Mouse (Mus musculus) intestine, embryonic 16.5 days (tissue): ENCODE measurements around the gene Rwdd1. TPM values are rescaled to one million over a fixed set of nuclear protein-coding genes. Genes with fewer than 3 reads are reported as not detected.
A peak's percentile ranks its signal among the peaks of the same experiment; 100 is the strongest.

Source experiments
- ATAC-seq: fragments of 200-750 bp; cut with Nextera tagmentation; 2 replicates; pipeline ENCODE4 v1.8.0; 2017; ENCODE audit warnings: moderate TSS enrichment, moderate library complexity
- H3K27ac ChIP-seq: fragments of 300-500 bp; sonication (generic); 2 replicates; pipeline ENCODE4 v1.5.1; 2014; ENCODE audit warnings: mild to moderate bottlenecking, low read length
- H3K27me3 ChIP-seq: fragments of 300-500 bp; sonication (generic); replicated peaks from 2 replicates; pipeline ENCODE4 v1.6.1; 2014; ENCODE audit warnings: low read length, control low read depth, mixed read lengths; ENCODE audit not compliant: control insufficient read depth, insufficient read depth
- H3K36me3 ChIP-seq: fragments of 300-500 bp; sonication (generic); 2 replicates; pipeline ENCODE4 v1.6.1; 2014; ENCODE audit warnings: low read length, control low read depth; ENCODE audit not compliant: control insufficient read depth, insufficient read depth
- H3K4me1 ChIP-seq: fragments of 300-500 bp; sonication (generic); 2 replicates; pipeline ENCODE4 v1.6.1; 2014; ENCODE audit warnings: low read length, control low read depth, mixed read lengths; ENCODE audit not compliant: control insufficient read depth, insufficient read depth
- H3K4me2 ChIP-seq: fragments of 300-500 bp; sonication (generic); 2 replicates; pipeline ENCODE4 v1.6.1; 2014; ENCODE audit warnings: low read depth, low read length, control low read depth
- H3K4me3 ChIP-seq: fragments of 300-500 bp; sonication (generic); 2 replicates; pipeline ENCODE4 v1.5.1; 2014; ENCODE audit warnings: mild to moderate bottlenecking, low read length
- H3K9ac ChIP-seq: fragments of 300-500 bp; sonication (generic); 2 replicates; pipeline ENCODE4 v1.6.1; 2014; ENCODE audit warnings: low read depth, low read length
- H3K9me3 ChIP-seq: fragments of 300-500 bp; sonication (generic); 2 replicates; pipeline ENCODE4 v1.6.1; 2016; ENCODE audit warnings: low read length, control low read depth; ENCODE audit not compliant: control insufficient read depth
- WGBS: fragments of 180-500 bp; shearing (Covaris S2); extraction: QIAGEN DNeasy Blood & Tissue Kit; methylation state at CpG from one replicate; pipeline ENCODE4 v1.1.7; 2014; 5-methylcytosine and 5-hydroxymethylcytosine counted together
- polyA plus RNA-seq: library from polyadenylated mRNA; unstranded; fragments of >200 nt; fragmentation: Nextera tagmentation; extraction: Ambion mirVana; gene quantifications from 2 replicates; pipeline ENCODE4 v1.2.1, GENCODE M21; 2015

Rwdd1 gene
- 84.4 and 95.3 TPM in 2 replicates for polyA plus RNA-seq

- H3K4me2 ChIP-seq: peak within 1 kb of the TSS; percentile 74
- H3K9ac ChIP-seq: peak within 1 kb of the TSS; percentile 87
- peak within 1 kb of the TSS; percentile 76 for H3K4me3 ChIP-seq
- H3K27ac ChIP-seq: peak within 1 kb of the TSS; percentile 94
- peaks cover 13% of the 10 kb centered on the region for H3K4me1 ChIP-seq
- no peaks in the 10 kb centered on the region for H3K36me3 ChIP-seq
- under 1% methylated on average over 82 of the region's 82 CpGs for WGBS
- H3K27me3 ChIP-seq: no peaks in the 10 kb centered on the region
- H3K9me3 ChIP-seq: no peaks in the 10 kb centered on the region
- peak; percentile 100 for ATAC-seq
Measured at GRCm38 (mm10) chr10:34019302-34020075, at the start of gene Rwdd1. Gene Rwdd1, minus strand, starts transcription at chr10:34019624.

GRCm38 (mm10) chr10:34066591-34066990 is 47.2 kb upstream of the Rwdd1 start:
- ATAC-seq: no peak
- no peaks in the 10 kb centered on the region for H3K9me3 ChIP-seq
- H3K27ac ChIP-seq: no peak overlapping the region
- no peaks in the 10 kb centered on the region for H3K36me3 ChIP-seq
- H3K4me2 ChIP-seq: no peak overlapping the region
- no peak overlapping the region for H3K4me3 ChIP-seq
- peaks cover 6% of the 10 kb centered on the region; the same call in 1 of the 2 replicates for H3K4me1 ChIP-seq
- no peaks in the 10 kb centered on the region for H3K27me3 ChIP-seq
- 39% methylated on average over 3 of the region's 3 CpGs for WGBS
- no peak overlapping the region for H3K9ac ChIP-seq

GRCm38 (mm10) chr10:34053987-34054386 is 34.6 kb upstream of the Rwdd1 start:
- no peak for ATAC-seq
- H3K36me3 ChIP-seq: no peaks in the 10 kb centered on the region
- no peak overlapping the region for H3K9ac ChIP-seq
- H3K9me3 ChIP-seq: no peaks in the 10 kb centered on the region
- H3K27ac ChIP-seq: no peak overlapping the region
- no peak overlapping the region for H3K4me3 ChIP-seq
- H3K4me1 ChIP-seq: no peaks in the 10 kb centered on the region
- H3K27me3 ChIP-seq: no peaks in the 10 kb centered on the region
- no peak overlapping the region for H3K4me2 ChIP-seq
- WGBS: 68% methylated on average over 2 of the region's 2 CpGs

DNA sequence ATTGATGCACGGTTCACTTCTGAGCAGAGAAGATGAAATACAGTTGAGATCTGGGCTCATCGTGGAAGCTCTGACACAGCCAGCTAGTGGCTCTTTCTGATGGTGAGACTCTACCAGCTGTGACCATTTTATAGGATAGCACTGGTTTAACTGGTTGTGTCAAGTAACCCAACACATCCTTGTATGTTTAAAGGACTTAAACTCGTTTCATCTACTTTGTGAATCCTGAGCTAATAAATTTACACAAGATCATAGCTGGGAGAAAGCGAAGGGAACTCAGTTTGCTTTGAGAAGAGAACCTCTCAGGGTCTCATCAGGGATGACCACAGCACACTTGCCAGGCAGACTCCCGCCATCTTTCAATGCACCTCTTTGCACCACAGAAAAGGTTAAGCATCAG is 24.8 kb upstream of the Rwdd1 start, which contains the start of gene Calhm4:
TSS of gene Calhm4 (minus strand) at position 101 of the 400 bp plus-strand sequence.
- WGBS: 79% methylated on average over 5 of the region's 5 CpGs
- no peak within 1 kb of the TSS for H3K9ac ChIP-seq

DNA sequence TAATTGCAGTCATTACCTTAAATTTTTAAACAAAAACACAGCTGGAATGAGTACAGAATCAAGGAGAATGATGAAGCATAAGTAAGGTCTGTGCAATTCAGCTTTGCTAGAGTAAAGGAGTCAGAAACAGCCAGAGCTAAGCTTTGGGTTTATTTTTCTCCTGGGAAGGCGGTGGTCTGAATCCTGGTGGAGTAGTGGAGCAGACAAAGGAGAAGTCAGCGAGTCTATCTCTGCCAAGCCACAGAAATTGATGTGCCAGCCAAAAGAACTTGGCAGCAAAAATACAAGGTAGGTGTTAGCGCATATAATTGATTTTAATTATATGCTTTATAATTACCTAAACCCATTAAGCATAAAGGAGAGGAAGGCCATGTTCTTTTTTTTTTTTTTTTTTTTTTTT is 18.0 kb upstream of the Rwdd1 start, which contains the start of gene Trappc3l:
TSS of gene Trappc3l (plus strand) at position 197 of the 400 bp plus-strand sequence.
- WGBS: 73% methylated on average over 3 of the region's 3 CpGs
- no peak within 1 kb of the TSS for H3K4me2 ChIP-seq
- H3K27ac ChIP-seq: no peak within 1 kb of the TSS
- H3K9ac ChIP-seq: no peak within 1 kb of the TSS
- no peak within 1 kb of the TSS for H3K4me3 ChIP-seq
- H3K4me1 ChIP-seq: peaks cover 3% of the 10 kb centered on the region; the same call in 1 of the 2 replicates
- H3K36me3 ChIP-seq: no peaks in the 10 kb centered on the region
- no peaks in the 10 kb centered on the region for H3K27me3 ChIP-seq
- H3K9me3 ChIP-seq: no peaks in the 10 kb centered on the region
- no peak for ATAC-seq

More for the DNA sequence above, 24.8 kb upstream of the Rwdd1 start, which contains the start of gene Calhm4:
- Histone ChIP-seq H3K27ac (no peak within 1 kb of the TSS), H3K27me3 (no peaks in the 10 kb centered on the region), H3K4me1 (no peaks in the 10 kb centered on the region), H3K4me3 (no peak within 1 kb of the TSS), H3K4me2 (no peak within 1 kb of the TSS), H3K9me3 (no peaks in the 10 kb centered on the region), H3K36me3 (no peaks in the 10 kb centered on the region)
- ATAC-seq: no peak

DNA sequence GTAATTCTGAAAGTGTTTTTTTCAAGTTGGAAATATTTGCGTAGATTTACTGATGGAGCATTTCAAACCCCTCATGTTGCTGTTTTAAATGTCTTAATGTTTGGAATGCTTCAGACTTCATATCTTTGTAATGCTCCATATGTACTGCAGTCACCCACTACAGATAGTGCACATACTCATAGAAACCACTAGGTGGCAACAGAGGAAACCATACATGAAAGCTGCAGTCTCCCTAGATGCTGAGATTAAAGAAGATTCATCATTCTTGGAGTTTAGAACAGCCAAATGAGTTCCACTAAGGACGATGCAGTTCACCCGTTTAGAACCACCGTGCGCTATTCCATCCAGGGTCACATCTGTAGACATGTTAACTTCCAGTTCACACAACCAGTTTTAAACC is 17.2 kb upstream of the Rwdd1 start:
- Histone ChIP-seq H3K4me2 (no peak overlapping the region), H3K27ac (no peak overlapping the region), H3K9me3 (no peaks in the 10 kb centered on the region), H3K4me3 (no peak overlapping the region), H3K27me3 (no peaks in the 10 kb centered on the region), H3K4me1 (peaks cover 3% of the 10 kb centered on the region; the same call in 1 of the 2 replicates), H3K9ac (no peak overlapping the region), H3K36me3 (no peaks in the 10 kb centered on the region)
- WGBS: 14% methylated on average over 5 of the region's 5 CpGs
- peak; percentile 71; the same call in 1 of the 2 replicates for ATAC-seq

GRCm38 (mm10) chr10:34033630-34034305 is 14.3 kb upstream of the Rwdd1 start:
- peak overlapping the region; percentile 48 for H3K4me2 ChIP-seq
- no peak overlapping the region for H3K27ac ChIP-seq
- H3K27me3 ChIP-seq: no peaks in the 10 kb centered on the region
- ATAC-seq: peak; percentile 93
- no peaks in the 10 kb centered on the region for H3K9me3 ChIP-seq
- WGBS: 17% methylated on average over 22 of the region's 22 CpGs
- no peaks in the 10 kb centered on the region for H3K36me3 ChIP-seq
- H3K9ac ChIP-seq: peak overlapping the region; percentile 60
- H3K4me3 ChIP-seq: peak overlapping the region; percentile 22; the same call in 1 of the 2 replicates
- H3K4me1 ChIP-seq: peaks cover 3% of the 10 kb centered on the region; the same call in 1 of the 2 replicates

GRCm38 (mm10) chr10:34030322-34030721 is 10.9 kb upstream of the Rwdd1 start:
- H3K9me3 ChIP-seq: no peaks in the 10 kb centered on the region

GRCm38 (mm10) chr10:34018746-34019301 is 600 bp downstream of the Rwdd1 start:
- Histone ChIP-seq H3K4me3 (peak overlapping the region; percentile 76), H3K9ac (peak overlapping the region; percentile 87), H3K4me2 (peak overlapping the region; percentile 74), H3K27me3 (no peaks in the 10 kb centered on the region), H3K4me1 (peaks cover 13% of the 10 kb centered on the region), H3K36me3 (no peaks in the 10 kb centered on the region), H3K27ac (peak overlapping the region; percentile 94), H3K9me3 (no peaks in the 10 kb centered on the region)
- WGBS: under 1% methylated on average over 21 of the region's 21 CpGs
- no peak for ATAC-seq

More at GRCm38 (mm10) chr10:34030322-34030721, 10.9 kb upstream of the Rwdd1 start:
- H3K4me3 ChIP-seq: no peak overlapping the region
- H3K9ac ChIP-seq: no peak overlapping the region
- 56% methylated on average over 5 of the region's 5 CpGs for WGBS
- H3K27me3 ChIP-seq: no peaks in the 10 kb centered on the region
- no peak for ATAC-seq
- no peaks in the 10 kb centered on the region for H3K36me3 ChIP-seq
- H3K27ac ChIP-seq: no peak overlapping the region
- H3K4me1 ChIP-seq: peaks cover 3% of the 10 kb centered on the region; the same call in 1 of the 2 replicates
- H3K4me2 ChIP-seq: no peak overlapping the region
